Mouse (Mus musculus) ES-E14 (cell line): Measurements from ENCODE around the gene Ninj1.
A peak's percentile ranks its signal among the peaks of the same experiment; 100 is the strongest.

ENCODE experiments used
- CHD2 ChIP-seq: IDR thresholded peaks from 2 replicates; pipeline ENCODE4 v1.6.1; 2014; ENCODE audit warnings: mild to moderate bottlenecking, low read depth, low read length, inconsistent platforms
- HCFC1 ChIP-seq: IDR thresholded peaks from 2 replicates; pipeline ENCODE4 v1.6.1; 2012; ENCODE audit warnings: low read length, inconsistent platforms, borderline replicate concordance; ENCODE audit not compliant: insufficient read depth
- MAFK ChIP-seq: IDR thresholded peaks from 2 replicates; pipeline ENCODE4 v1.6.1; 2014; ENCODE audit warnings: mild to moderate bottlenecking, low read depth, low read length, inconsistent platforms; ENCODE audit not compliant: insufficient read depth
- ZNF384 ChIP-seq: IDR thresholded peaks from 2 replicates; pipeline ENCODE4 v1.6.1; 2012; ENCODE audit warnings: low read depth, low read length, inconsistent platforms

GRCm38 (mm10) chr13:49216808-49217561, 29.7 kb downstream of the Ninj1 start:
- peak; percentile 61; the same call in 1 of the 2 replicates for TF ChIP-seq MAFK
- TF ChIP-seq ZNF384, result no peak
- TF ChIP-seq CHD2, result no peak
- TF ChIP-seq HCFC1, result no peak
